Mouse (Mus musculus) heart, embryonic 14.5 days (tissue): ENCODE data around the gene Prm3. TPM values are rescaled to one million over a fixed set of nuclear protein-coding genes. Genes with fewer than 3 reads are reported as not detected.
A peak's percentile ranks its signal among the peaks of the same experiment; 100 is the strongest.

Source experiments
- ATAC-seq: fragments of 200-750 bp; cut with Nextera tagmentation; 2 replicates; pipeline ENCODE4 v1.8.0; 2017; ENCODE audit warnings: low read depth, moderate TSS enrichment; ENCODE audit not compliant: insufficient number of reproducible peaks, insufficient read depth, low FRiP score
- H3K27ac ChIP-seq, 2 experiments: fragments of 200-500 bp in 1 of 2; fragments of 300-500 bp in 1 of 2; sonication (generic) in 1 of 2; replicated peaks in 1 of 2; 2 replicates each; pipeline ENCODE4 v1.5.1; 2012 to 2014; ENCODE audit warnings: low read depth in 2 of 2, low read length in 2 of 2, control low read depth in 1 of 2, mild to moderate bottlenecking in 1 of 2, mixed read lengths in 1 of 2; ENCODE audit not compliant: control insufficient read depth in 1 of 2, insufficient read depth in 1 of 2
- H3K27me3 ChIP-seq: fragments of 300-500 bp; sonication (generic); 2 replicates; pipeline ENCODE4 v1.6.1; 2014; ENCODE audit warnings: mild to moderate bottlenecking, low read length, control low read depth; ENCODE audit not compliant: control insufficient read depth, insufficient read depth
- H3K36me3 ChIP-seq: fragments of 300-500 bp; sonication (generic); 2 replicates; pipeline ENCODE4 v1.6.1; 2014; ENCODE audit warnings: mild to moderate bottlenecking, control low read depth, low read length, mixed read lengths; ENCODE audit not compliant: control insufficient read depth, insufficient read depth
- H3K4me1 ChIP-seq, 2 experiments: fragments of 200-500 bp in 1 of 2; fragments of 300-500 bp in 1 of 2; sonication (generic) in 1 of 2; 2 replicates each; pipeline ENCODE4 v1.6.1; 2012 to 2014; ENCODE audit warnings: low read length in 2 of 2, control low read depth in 1 of 2, mixed read lengths in 1 of 2; ENCODE audit not compliant: control insufficient read depth in 2 of 2, insufficient read depth in 2 of 2
- H3K4me2 ChIP-seq: fragments of 300-500 bp; sonication (generic); 2 replicates; pipeline ENCODE4 v1.6.1; 2014; ENCODE audit warnings: mild to moderate bottlenecking, low read length
- H3K4me3 ChIP-seq, 2 experiments: fragments of 200-500 bp in 1 of 2; fragments of 300-500 bp in 1 of 2; sonication (generic) in 1 of 2; 2 replicates each; pipeline ENCODE4 v1.5.1; 2012 to 2014; ENCODE audit warnings: low read length in 2 of 2, mild to moderate bottlenecking in 2 of 2, control low read depth in 1 of 2, low read depth in 1 of 2, moderate library complexity in 1 of 2; ENCODE audit not compliant: control insufficient read depth in 1 of 2, insufficient read depth in 1 of 2
- H3K9ac ChIP-seq: fragments of 300-500 bp; sonication (generic); 2 replicates; pipeline ENCODE4 v1.6.1; 2014; ENCODE audit warnings: mild to moderate bottlenecking, low read length
- H3K9me3 ChIP-seq: fragments of 300-500 bp; sonication (generic); 2 replicates; pipeline ENCODE4 v1.6.1; 2016; ENCODE audit warnings: low read length, control low read depth; ENCODE audit not compliant: control insufficient read depth
- WGBS: fragments of 180-500 bp; shearing (Covaris S2); extraction: QIAGEN DNeasy Blood & Tissue Kit; methylation state at CpG from one replicate; pipeline ENCODE4 v1.1.7; 2014; 5-methylcytosine and 5-hydroxymethylcytosine counted together
- polyA plus RNA-seq: library from polyadenylated mRNA; unstranded; fragments of >200 nt; fragmentation: Nextera tagmentation; extraction: Ambion mirVana; gene quantifications from 2 replicates; pipeline ENCODE4 v1.2.1, GENCODE M21; 2014

Gene Prm3
- polyA plus RNA-seq, 1 experiment from 2014 or later: not detected

GRCm38 (mm10) chr16:10754521-10755296 lies 36.0 kb downstream of the Prm3 start:
- H3K27me3 ChIP-seq: no peaks in the 10 kb centered on the region; the same call in 1 of the 2 replicates
- H3K36me3 ChIP-seq: no peaks in the 10 kb centered on the region
- no peaks in the 10 kb centered on the region for H3K9me3 ChIP-seq
- peaks cover 7% of the 10 kb centered on the region in 2 experiments for H3K4me1 ChIP-seq
- WGBS: 87% methylated on average over 3 of the region's 3 CpGs
- H3K27ac ChIP-seq: no peak overlapping the region
- H3K4me3 ChIP-seq: no peak overlapping the region
- H3K9ac ChIP-seq: no peak overlapping the region
- ATAC-seq: no peak
- H3K4me2 ChIP-seq: no peak overlapping the region

- peaks cover 17 to 18% of the 10 kb centered on the region in 2 experiments for H3K4me1 ChIP-seq
- no peaks in the 10 kb centered on the region for H3K36me3 ChIP-seq
- no peak overlapping the region for H3K4me2 ChIP-seq
- no peaks in the 10 kb centered on the region for H3K9me3 ChIP-seq
- peak overlapping the region in 1 of 2 experiments; percentile 33; a peak in 2 of 4 replicates for H3K27ac ChIP-seq
- no peak overlapping the region for H3K4me3 ChIP-seq
- no peak overlapping the region for H3K9ac ChIP-seq
- no peaks in the 10 kb centered on the region; the same call in 1 of the 2 replicates for H3K27me3 ChIP-seq
- WGBS: 12% methylated on average over 7 of the region's 7 CpGs
- peak; percentile 78 for ATAC-seq
Measured at GRCm38 (mm10) chr16:10749824-10750223, 40.9 kb downstream of the Prm3 start.

- H3K9me3 ChIP-seq: no peaks in the 10 kb centered on the region
Measured at GRCm38 (mm10) chr16:10749226-10749625, 41.5 kb downstream of the Prm3 start.

GRCm38 (mm10) chr16:10741082-10741481 lies 49.6 kb downstream of the Prm3 start:
- Histone ChIP-seq H3K27ac (no peak overlapping the region), H3K4me1 (peaks cover 17 to 25% of the 10 kb centered on the region in 2 experiments), H3K27me3 (no peaks in the 10 kb centered on the region), H3K4me3 (no peak overlapping the region), H3K9ac (no peak overlapping the region), H3K4me2 (no peak overlapping the region), H3K9me3 (no peaks in the 10 kb centered on the region), H3K36me3 (0 out of 2 replicates have a peak, but pooled peaks cover 4% of the 10 kb centered on the region)
- no peak for ATAC-seq
- WGBS: 76% methylated on average over 2 of the region's 2 CpGs

More at GRCm38 (mm10) chr16:10749226-10749625, 41.5 kb downstream of the Prm3 start:
- Histone ChIP-seq H3K27me3 (no peaks in the 10 kb centered on the region; the same call in 1 of the 2 replicates), H3K4me3 (no peak overlapping the region), H3K36me3 (no peaks in the 10 kb centered on the region), H3K4me2 (no peak overlapping the region), H3K9ac (no peak overlapping the region), H3K27ac (no peak overlapping the region), H3K4me1 (peaks cover 17 to 18% of the 10 kb centered on the region in 2 experiments)
- no peak for ATAC-seq
- 32% methylated on average over 7 of the region's 7 CpGs for WGBS

Other genes with a start within 250 kb of the Prm3 start
- 27.1 and 29.0 TPM in 2 replicates for gene Dexi, start 247.9 kb downstream of the Prm3 start, polyA plus RNA-seq
- gene Clec16a, start 245.6 kb downstream of the Prm3 start, polyA plus RNA-seq: 32.5 and 34.8 TPM in 2 replicates
- gene Socs1, start 5.4 kb downstream of the Prm3 start, polyA plus RNA-seq: 4.0 and 4.3 TPM in 2 replicates
- not detected in 2 replicates for gene Tnp2, start 2.3 kb downstream of the Prm3 start, polyA plus RNA-seq
- not detected in 2 replicates for gene Prm2, start 5.2 kb upstream of the Prm3 start, polyA plus RNA-seq
- gene Prm1, start 14.9 kb upstream of the Prm3 start, polyA plus RNA-seq: not detected in 2 replicates
- gene Gm11172, start 22.0 kb upstream of the Prm3 start, polyA plus RNA-seq: not detected in 2 replicates
- 2.8 and 3.3 TPM in 2 replicates for gene Rmi2, start 44.1 kb upstream of the Prm3 start, polyA plus RNA-seq